Mouse (Mus musculus): ENCODE measurements at regions not wholly inside any gene's neighbourhood (a gene's known extent, or its start where the extent isn't known, plus 50 kb on each side); places are given as distances from the start of the nearest gene placed in this dataset.

DNA sequence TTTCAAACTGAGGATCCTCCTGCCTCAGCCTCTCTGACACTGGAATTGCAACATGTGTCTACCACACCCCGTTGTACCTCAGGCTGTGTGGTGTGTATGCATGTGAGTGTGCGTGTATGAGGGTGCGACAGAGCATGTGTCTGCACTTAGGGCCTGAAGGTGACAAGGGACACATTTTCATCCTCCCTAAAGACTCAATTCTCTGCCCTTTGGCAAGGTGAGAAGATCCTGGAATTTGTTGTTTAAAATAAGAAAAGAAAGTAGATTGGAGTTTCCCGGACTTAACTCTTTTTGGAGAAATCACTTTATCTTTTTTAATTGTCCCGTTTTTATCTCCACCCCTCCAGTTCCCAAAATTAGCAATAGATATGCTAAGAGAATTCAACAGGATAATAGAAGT lies 85.6 kb upstream of the Tbx3 start:
- TF ChIP-seq POLR2A (IDR thresholded peaks at IDR 0.05; ENCODE audit: extremely low read depth, insufficient read depth, low read length) (no peak), CTCF (IDR thresholded peaks at IDR 0.05; ENCODE audit: extremely low read depth, insufficient read depth, low read length) (no peak)
